Comparison of ENCODE assay signal across 31 mouse cellular contexts in the genomic region with DNA sequence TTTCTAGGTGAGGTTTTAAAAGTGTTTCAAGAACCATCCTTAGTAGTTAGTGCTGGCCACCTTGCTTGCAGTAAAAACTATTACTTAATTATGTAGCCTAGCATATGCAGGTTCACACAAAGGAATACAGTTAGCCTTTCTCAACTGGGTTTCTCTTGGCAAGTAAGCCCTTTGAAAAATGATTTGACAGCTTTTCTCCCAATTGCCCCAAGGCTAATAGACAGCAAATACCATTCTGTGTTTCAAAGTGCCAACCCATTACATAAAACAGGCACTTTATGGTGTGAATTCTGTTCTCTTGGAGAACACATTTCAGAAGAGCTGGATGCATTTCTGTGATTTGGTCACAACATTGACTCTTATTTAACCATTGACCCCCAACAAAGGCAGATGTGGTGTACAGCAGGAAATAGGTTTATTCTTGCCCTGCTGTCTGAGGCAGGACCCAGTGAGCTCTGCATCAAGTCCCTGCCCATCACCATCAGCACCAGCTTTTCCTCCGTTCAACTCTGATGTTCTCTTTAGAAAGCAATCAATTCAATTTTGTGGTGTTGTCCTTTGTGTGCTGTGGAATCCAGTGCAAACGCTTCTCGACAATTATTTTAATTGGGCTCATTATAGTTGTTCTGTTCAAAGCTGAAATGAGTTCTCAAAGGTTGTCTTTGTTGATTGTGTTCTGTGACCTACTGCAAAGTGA.
A peak's percentile ranks its signal among the peaks of the same experiment; 100 is the strongest.
DNase-seq lines count a peak whose midpoint lies in the region; ATAC-seq lines count a peak whose summit lies in the region.
"Had no signal": no experiment of that assay in that cellular context is flagged by ENCODE, and none has a peak within 500 bp of the region (broad histone marks: within the 10 kb centered on the region; RNA-seq: fewer than 3 reads in every experiment).

No protein-coding gene starts in this region.

- peak; percentile 27 for DNase-seq in midbrain, embryonic 14.5 days
- DNase-seq in midbrain, embryonic 10.5 days (ENCODE audit: low spot score): no peak
- DNase-seq in thymus, postnatal 4 days: no peak
- no peak for DNase-seq in layer of hippocampus, postnatal 25 days (ENCODE audit: extremely low spot score in 1 of 2, low spot score in 1 of 2)
- DNase-seq: adrenal gland, adult 2 months; B cell, adult 2 months; cerebellum, adult 11 months; cerebellum, adult 9-10 months; cerebellum, postnatal 36 days; gastrocnemius, postnatal 14 days; heart, adult 18-20 months; heart, postnatal 36 days; kidney, adult 8-10 months; kidney, postnatal 4 days; layer of hippocampus, adult 9-11 months; liver, postnatal 0 days; right cerebral cortex, postnatal 4 days; thymus, adult 2 months; thymus, postnatal 36 days had no signal

- no peaks in the 10 kb centered on the region for H3K36me3 ChIP-seq in hindbrain, embryonic 13.5 days
- no peaks in the 10 kb centered on the region for H3K36me3 ChIP-seq in hindbrain, embryonic 12.5 days
- no peaks in the 10 kb centered on the region for H3K36me3 ChIP-seq in midbrain, embryonic 14.5 days (ENCODE audit: control insufficient read depth, insufficient read depth, low read length)
- no peaks in the 10 kb centered on the region for H3K36me3 ChIP-seq in midbrain, embryonic 10.5 days
- no peaks in the 10 kb centered on the region for H3K36me3 ChIP-seq in forebrain, embryonic 16.5 days (ENCODE audit: control insufficient read depth, insufficient read depth)
- H3K36me3 ChIP-seq: limb, embryonic 13.5 days; liver, embryonic 12.5 days had no signal

- no peak overlapping the region for H3K9ac ChIP-seq in hindbrain, embryonic 13.5 days
- no peak overlapping the region for H3K9ac ChIP-seq in hindbrain, embryonic 12.5 days
- no peak overlapping the region for H3K9ac ChIP-seq in midbrain, embryonic 14.5 days (replicated peaks; ENCODE audit: low read length)
- H3K9ac ChIP-seq in forebrain, embryonic 16.5 days (replicated peaks; ENCODE audit: low read depth, low read length): no peak overlapping the region
- H3K9ac ChIP-seq: limb, embryonic 13.5 days; liver, embryonic 12.5 days; liver, postnatal 0 days had no signal

- no peak overlapping the region for H3K4me2 ChIP-seq in hindbrain, embryonic 13.5 days
- H3K4me2 ChIP-seq in hindbrain, embryonic 12.5 days (replicated peaks): no peak overlapping the region
- no peak overlapping the region for H3K4me2 ChIP-seq in midbrain, embryonic 14.5 days (ENCODE audit: low read length)
- H3K4me2 ChIP-seq in forebrain, embryonic 16.5 days (ENCODE audit: low read length): no peak overlapping the region
- H3K4me2 ChIP-seq: heart, embryonic 11.5 days; limb, embryonic 13.5 days; liver, embryonic 12.5 days had no signal

- H3K27ac ChIP-seq in hindbrain, embryonic 13.5 days: peak overlapping the region; percentile 20; the same call in 1 of the 2 replicates
- no peak overlapping the region for H3K27ac ChIP-seq in hindbrain, embryonic 12.5 days
- H3K27ac ChIP-seq in midbrain, embryonic 14.5 days (replicated peaks; ENCODE audit: low read depth, low read length): no peak overlapping the region
- no peak overlapping the region for H3K27ac ChIP-seq in midbrain, embryonic 10.5 days (replicated peaks)
- H3K27ac ChIP-seq in forebrain, embryonic 16.5 days (ENCODE audit: low read length): peak overlapping the region; percentile 37
- H3K27ac ChIP-seq: kidney, postnatal 0 days; limb, embryonic 13.5 days; liver, embryonic 12.5 days; stomach, postnatal 0 days had no signal

- no peak for ATAC-seq in hindbrain, embryonic 13.5 days (ENCODE audit: low FRiP score)
- no peak for ATAC-seq in hindbrain, embryonic 12.5 days (ENCODE audit: low FRiP score)
- ATAC-seq in midbrain, embryonic 14.5 days (ENCODE audit: low FRiP score, low TSS enrichment): no peak
- peak; percentile 64 for ATAC-seq in forebrain, embryonic 16.5 days
- ATAC-seq: activated CD4-positive, CD25-positive, alpha-beta regulatory T cell, adult 4 months; intestine, embryonic 16.5 days; liver, embryonic 12.5 days; liver, postnatal 0 days; lung, postnatal 0 days; midbrain, embryonic 16.5 days had no signal

- no peak overlapping the region for H3K4me3 ChIP-seq in hindbrain, embryonic 13.5 days
- H3K4me3 ChIP-seq in hindbrain, embryonic 12.5 days: no peak overlapping the region
- H3K4me3 ChIP-seq in midbrain, embryonic 14.5 days (replicated peaks; ENCODE audit: low read depth, low read length): no peak overlapping the region
- H3K4me3 ChIP-seq in midbrain, embryonic 10.5 days: no peak overlapping the region
- H3K4me3 ChIP-seq in forebrain, embryonic 16.5 days (replicated peaks; ENCODE audit: low read length): no peak overlapping the region
- H3K4me3 ChIP-seq: limb, embryonic 13.5 days; liver, embryonic 12.5 days had no signal

- no peaks in the 10 kb centered on the region for H3K9me3 ChIP-seq in hindbrain, embryonic 13.5 days
- H3K9me3 ChIP-seq in hindbrain, embryonic 12.5 days (replicated peaks): no peaks in the 10 kb centered on the region
- H3K9me3 ChIP-seq in midbrain, embryonic 14.5 days (ENCODE audit: control insufficient read depth, low read length): no peaks in the 10 kb centered on the region
- no peaks in the 10 kb centered on the region for H3K9me3 ChIP-seq in midbrain, embryonic 10.5 days (replicated peaks)
- no peaks in the 10 kb centered on the region for H3K9me3 ChIP-seq in forebrain, embryonic 16.5 days (ENCODE audit: control insufficient read depth, low read length)
- H3K9me3 ChIP-seq: limb, embryonic 13.5 days; liver, embryonic 12.5 days had no signal

- H3K4me1 ChIP-seq in hindbrain, embryonic 13.5 days (replicated peaks): peaks cover 6% of the 10 kb centered on the region; the same call in 1 of the 2 replicates
- H3K4me1 ChIP-seq in hindbrain, embryonic 12.5 days: no peaks in the 10 kb centered on the region
- no peaks in the 10 kb centered on the region for H3K4me1 ChIP-seq in midbrain, embryonic 14.5 days (ENCODE audit: control insufficient read depth, insufficient read depth, low read length)
- no peaks in the 10 kb centered on the region for H3K4me1 ChIP-seq in midbrain, embryonic 10.5 days
- H3K4me1 ChIP-seq in forebrain, embryonic 16.5 days (replicated peaks; ENCODE audit: control insufficient read depth, insufficient read depth, low read length): peaks cover 3% of the 10 kb centered on the region
- H3K4me1 ChIP-seq: limb, embryonic 13.5 days; liver, embryonic 12.5 days had no signal

- WGBS in hindbrain, embryonic 13.5 days: 63% methylated on average over 3 of the region's 3 CpGs
- 66% methylated on average over 3 of the region's 3 CpGs for WGBS in hindbrain, embryonic 12.5 days
- 75% methylated on average over 3 of the region's 3 CpGs for WGBS in midbrain, embryonic 14.5 days
- WGBS in midbrain, embryonic 10.5 days: 75% methylated on average over 3 of the region's 3 CpGs
- 12% methylated on average over 3 of the region's 3 CpGs for WGBS in forebrain, embryonic 16.5 days

- H3K27me3 ChIP-seq in hindbrain, embryonic 13.5 days: no peaks in the 10 kb centered on the region
- H3K27me3 ChIP-seq in hindbrain, embryonic 12.5 days: no peaks in the 10 kb centered on the region
- H3K27me3 ChIP-seq in midbrain, embryonic 14.5 days (ENCODE audit: control insufficient read depth, insufficient read depth, low read length): no peaks in the 10 kb centered on the region
- H3K27me3 ChIP-seq in midbrain, embryonic 10.5 days (ENCODE audit: low read depth, poor library complexity, severe bottlenecking): no peaks in the 10 kb centered on the region
- H3K27me3 ChIP-seq in forebrain, embryonic 16.5 days (replicated peaks; ENCODE audit: control insufficient read depth, insufficient read depth, low read length): no peaks in the 10 kb centered on the region
- H3K27me3 ChIP-seq: limb, embryonic 13.5 days; liver, embryonic 12.5 days had no signal

Comparison
In these comparisons a context has a peak if more than half of its experiments do, and no peak if none do; other contexts are left out.
1. H3K27ac ChIP-seq: peak in hindbrain, embryonic 13.5 days (single experiment) and forebrain, embryonic 16.5 days (single experiment); none in hindbrain, embryonic 12.5 days (single experiment), midbrain, embryonic 14.5 days (single experiment) and midbrain, embryonic 10.5 days (single experiment).